Mouse (Mus musculus) olfactory bulb, adult 2 months (tissue): Measurements from ENCODE around the gene AC124108.1. TPM values are rescaled to one million over a fixed set of nuclear protein-coding genes. Genes with fewer than 3 reads are reported as not detected.

Experiments used
- H3K27ac ChIP-seq: fragments of 200-500 bp; 2 replicates; pipeline ENCODE4 v1.5.1; 2012; ENCODE audit warnings: low read depth, low read length; ENCODE audit not compliant: insufficient read depth
- H3K4me1 ChIP-seq: fragments of 200-500 bp; 2 replicates; pipeline ENCODE4 v1.6.1; 2012; ENCODE audit warnings: low read length; ENCODE audit not compliant: control insufficient read depth, insufficient read depth
- H3K4me3 ChIP-seq: fragments of 200-500 bp; 2 replicates; pipeline ENCODE4 v1.5.1; 2012; ENCODE audit warnings: mild to moderate bottlenecking, low read depth, low read length, moderate library complexity; ENCODE audit not compliant: insufficient read depth
- CTCF ChIP-seq: fragments of 200-500 bp; IDR thresholded peaks from 2 replicates; pipeline ENCODE4 v1.5.1; 2012; ENCODE audit warnings: low read depth, mild to moderate bottlenecking, low read length, moderate library complexity; ENCODE audit not compliant: insufficient read depth
- POLR2A ChIP-seq: fragments of 200-500 bp; IDR thresholded peaks from 2 replicates; pipeline ENCODE4 v1.6.1; 2012; ENCODE audit warnings: mild to moderate bottlenecking, low read depth, low read length, moderate library complexity; ENCODE audit not compliant: insufficient read depth
- WGBS: fragments of 180-500 bp; shearing (Covaris S2); methylation state at CpG from one replicate; pipeline ENCODE4 v1.1.7; 2018; 5-methylcytosine and 5-hydroxymethylcytosine counted together
- polyA plus RNA-seq: library from polyadenylated mRNA; stranded (reverse); fragments of >200 nt; gene quantifications from 2 replicates; pipeline ENCODE4 v1.2.4, GENCODE M21; 2012; ENCODE audit warnings: low replicate concordance; ENCODE audit not compliant: missing spikeins, insufficient read depth, insufficient read length

Gene AC124108.1
- polyA plus RNA-seq, 1 experiment = not detected

GRCm38 (mm10) chr1:132209400-132209799, 18.1 kb downstream of the AC124108.1 start:
- WGBS = 25% methylated on average over 10 of the region's 10 CpGs
- Histone ChIP-seq H3K4me1 (peaks cover 60% of the 10 kb centered on the region), H3K27ac (peak overlapping the region; percentile 97), H3K4me3 (no peak overlapping the region)
- TF ChIP-seq CTCF = no peak
- TF ChIP-seq POLR2A = no peak

- peaks cover 46% of the 10 kb centered on the region for H3K4me1 ChIP-seq
Measured at GRCm38 (mm10) chr1:132210922-132211321, 19.7 kb downstream of the AC124108.1 start.

GRCm38 (mm10) chr1:132211672-132212071, 20.4 kb downstream of the AC124108.1 start:
- H3K4me1 ChIP-seq = peaks cover 43% of the 10 kb centered on the region
- H3K27ac ChIP-seq = no peak overlapping the region
- TF ChIP-seq CTCF (no peak), POLR2A (no peak)
- H3K4me3 ChIP-seq = no peak overlapping the region
- WGBS = 46% methylated on average over 12 of the region's 12 CpGs

More at GRCm38 (mm10) chr1:132210922-132211321, 19.7 kb downstream of the AC124108.1 start:
- H3K4me3 ChIP-seq = no peak overlapping the region
- H3K27ac ChIP-seq = no peak overlapping the region
- TF ChIP-seq POLR2A (no peak), CTCF (peak; percentile 23; the same call in 1 of the 2 replicates)
- 42% methylated on average over 7 of the region's 7 CpGs for WGBS

- H3K27ac ChIP-seq = no peak overlapping the region
- 5% methylated on average over 20 of the region's 20 CpGs for WGBS
- H3K4me3 ChIP-seq = peak overlapping the region; percentile 34
- peaks cover 38% of the 10 kb centered on the region for H3K4me1 ChIP-seq
- TF ChIP-seq POLR2A (no peak), CTCF (peak; percentile 86)
Measured at GRCm38 (mm10) chr1:132212218-132212617, 21.0 kb downstream of the AC124108.1 start.

GRCm38 (mm10) chr1:132213076-132213475, 21.8 kb downstream of the AC124108.1 start:
- H3K27ac ChIP-seq = no peak overlapping the region
- WGBS = 69% methylated on average over 6 of the region's 6 CpGs
- TF ChIP-seq POLR2A = no peak
- TF ChIP-seq CTCF = no peak
- peaks cover 29% of the 10 kb centered on the region for H3K4me1 ChIP-seq
- no peak overlapping the region for H3K4me3 ChIP-seq

GRCm38 (mm10) chr1:132216276-132216675, 25.0 kb downstream of the AC124108.1 start:
- TF ChIP-seq POLR2A = no peak
- no peak for TF ChIP-seq CTCF
- Histone ChIP-seq H3K4me1 (peaks cover 14% of the 10 kb centered on the region), H3K27ac (no peak overlapping the region), H3K4me3 (no peak overlapping the region)
- 70% methylated on average over 3 of the region's 3 CpGs for WGBS

- TF ChIP-seq POLR2A (no peak), CTCF (no peak)
- no peak overlapping the region for H3K27ac ChIP-seq
- H3K4me1 ChIP-seq = peaks cover 11% of the 10 kb centered on the region
- 68% methylated on average over 2 of the region's 2 CpGs for WGBS
- H3K4me3 ChIP-seq = no peak overlapping the region
Measured at GRCm38 (mm10) chr1:132221627-132222026, 30.4 kb downstream of the AC124108.1 start.

GRCm38 (mm10) chr1:132222166-132222565, 30.9 kb downstream of the AC124108.1 start:
- 30% methylated on average over 6 of the region's 6 CpGs for WGBS
- no peak overlapping the region for H3K27ac ChIP-seq
- TF ChIP-seq CTCF = no peak
- TF ChIP-seq POLR2A = no peak

GRCm38 (mm10) chr1:132226297-132227080, 35.2 kb downstream of the AC124108.1 start:
- WGBS = 74% methylated on average over 12 of the region's 13 CpGs
- H3K27ac ChIP-seq = no peak overlapping the region
- H3K4me3 ChIP-seq = no peak overlapping the region
- TF ChIP-seq POLR2A (no peak), CTCF (no peak)
- H3K4me1 ChIP-seq = peaks cover 7% of the 10 kb centered on the region

More at GRCm38 (mm10) chr1:132222166-132222565, 30.9 kb downstream of the AC124108.1 start:
- Histone ChIP-seq H3K4me3 (no peak overlapping the region), H3K4me1 (peaks cover 11% of the 10 kb centered on the region)
